Mouse (Mus musculus): ENCODE data around the gene Tut4. TPM values are rescaled to one million over a fixed set of nuclear protein-coding genes. Genes with fewer than 3 reads are reported as not detected.

Tut4 gene
- polyA plus RNA-seq, 1 experiment from 2014 or later, result 33.8 TPM

DNA sequence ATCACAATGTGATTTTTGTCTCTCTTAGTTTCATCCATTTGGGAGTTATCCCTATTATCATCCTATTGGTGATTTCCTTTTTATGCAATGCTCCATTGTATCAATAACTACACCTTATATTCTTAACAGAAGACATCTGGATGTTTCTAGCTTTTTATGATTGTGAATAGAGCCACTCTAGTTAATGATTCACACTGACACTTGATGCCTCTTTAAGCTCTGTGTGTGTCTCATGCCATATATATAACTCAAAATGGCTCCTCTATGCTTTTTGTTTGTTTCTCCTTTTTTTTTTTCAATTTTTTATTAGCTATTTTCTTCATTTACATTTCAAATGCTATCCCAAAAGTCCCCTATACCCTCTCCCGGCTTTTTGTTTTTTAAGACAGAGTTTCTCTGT lies 136.6 kb downstream of the Tut4 start:
- TF ChIP-seq CTCF (IDR thresholded peaks at IDR 0.05; ENCODE audit: low read depth) (no peak), EP300 (optimal IDR thresholded peaks at IDR 0.05) (no peak)
- Histone ChIP-seq H3K36me3 (ENCODE audit: control insufficient read depth, insufficient read depth, low read length) (no peaks in the 10 kb centered on the region), H3K9me3 (ENCODE audit: control insufficient read depth, low read length) (no peaks in the 10 kb centered on the region), H3K27ac (replicated peaks) (no peak overlapping the region), H3K4me3 (ENCODE audit: low read depth, low read length) (no peak overlapping the region), H3K4me1 (replicated peaks; ENCODE audit: control insufficient read depth, insufficient read depth) (no peaks in the 10 kb centered on the region), H3K27me3 (ENCODE audit: control insufficient read depth, insufficient read depth, low read length) (no peaks in the 10 kb centered on the region), H3K4me2 (replicated peaks; ENCODE audit: low read depth) (no peak overlapping the region), H3K9ac (ENCODE audit: low read length) (no peak overlapping the region)
- WGBS, result 82% methylated on average over 1 of the region's 1 CpGs
- no peak for ATAC-seq (ENCODE audit: low FRiP score, low TSS enrichment)
- no peak for DNase-seq (ENCODE audit: low spot score)

DNA sequence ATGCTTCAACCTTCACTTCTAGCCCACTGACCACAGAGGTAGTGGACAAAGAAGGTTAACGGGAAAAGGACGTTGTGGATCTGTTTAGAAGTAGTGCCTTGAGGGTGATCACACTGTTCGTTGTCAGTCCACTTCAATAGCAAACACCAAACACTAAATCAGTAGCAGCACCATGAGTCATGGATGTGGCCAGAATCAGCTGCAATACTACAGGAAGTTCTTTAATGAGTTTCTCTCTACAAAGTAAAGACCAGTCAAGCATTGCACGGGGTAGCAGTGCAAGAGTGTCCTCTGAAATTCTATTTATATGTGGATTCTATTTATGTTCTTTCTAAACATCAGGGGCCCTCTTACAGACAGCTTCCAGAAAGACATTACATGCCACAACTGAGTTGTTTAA lies 139.1 kb downstream of the Tut4 start:
- no peak overlapping the region for H3K9ac ChIP-seq (ENCODE audit: low read length)
- TF ChIP-seq CTCF (IDR thresholded peaks at IDR 0.05; ENCODE audit: low read depth) (no peak), EP300 (optimal IDR thresholded peaks at IDR 0.05) (no peak)
- DNase-seq (ENCODE audit: low spot score) (no peak), ATAC-seq (ENCODE audit: low FRiP score, low TSS enrichment) (no peak; the same call in 1 of the 2 replicates)
- H3K4me3 ChIP-seq (ENCODE audit: low read depth, low read length), result no peak overlapping the region
- no peaks in the 10 kb centered on the region for H3K36me3 ChIP-seq (ENCODE audit: control insufficient read depth, insufficient read depth, low read length)
- H3K4me2 ChIP-seq (replicated peaks; ENCODE audit: low read depth), result no peak overlapping the region
- H3K27me3 ChIP-seq (ENCODE audit: control insufficient read depth, insufficient read depth, low read length), result no peaks in the 10 kb centered on the region
- no peaks in the 10 kb centered on the region for H3K9me3 ChIP-seq (ENCODE audit: control insufficient read depth, low read length)
- no peak overlapping the region for H3K27ac ChIP-seq (replicated peaks)
- no peaks in the 10 kb centered on the region for H3K4me1 ChIP-seq (replicated peaks; ENCODE audit: control insufficient read depth, insufficient read depth)
- WGBS, result 78% methylated on average over 4 of the region's 4 CpGs

DNA sequence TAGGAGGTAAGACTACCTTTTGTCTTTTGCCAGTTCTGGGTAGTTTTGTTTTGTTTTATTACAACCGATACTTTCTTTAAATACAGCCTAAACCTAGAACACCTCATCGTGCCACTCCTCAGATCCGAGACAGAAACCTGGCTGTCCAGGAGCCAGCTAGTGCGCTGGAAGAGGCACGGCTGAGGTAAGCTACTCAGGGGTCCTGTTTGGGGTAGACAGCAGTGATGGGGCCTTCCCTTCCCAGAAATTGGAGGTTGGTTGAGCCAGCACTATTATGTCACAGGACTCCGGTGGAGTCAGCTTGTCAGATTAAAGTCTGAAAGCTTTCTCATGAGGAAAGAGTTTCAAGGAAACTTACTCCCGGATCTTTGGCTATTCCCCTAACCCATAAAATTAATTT lies 142.6 kb downstream of the Tut4 start:
- Histone ChIP-seq H3K4me1 (replicated peaks; ENCODE audit: control insufficient read depth, insufficient read depth) (no peaks in the 10 kb centered on the region), H3K4me2 (replicated peaks; ENCODE audit: low read depth) (no peak overlapping the region), H3K27me3 (ENCODE audit: control insufficient read depth, insufficient read depth, low read length) (no peaks in the 10 kb centered on the region), H3K36me3 (ENCODE audit: control insufficient read depth, insufficient read depth, low read length) (no peaks in the 10 kb centered on the region), H3K9ac (ENCODE audit: low read length) (no peak overlapping the region), H3K4me3 (ENCODE audit: low read depth, low read length) (no peak overlapping the region), H3K27ac (replicated peaks) (no peak overlapping the region), H3K9me3 (ENCODE audit: control insufficient read depth, low read length) (no peaks in the 10 kb centered on the region)
- TF ChIP-seq CTCF (IDR thresholded peaks at IDR 0.05; ENCODE audit: low read depth), result no peak
- TF ChIP-seq EP300 (optimal IDR thresholded peaks at IDR 0.05), result no peak
- WGBS, result 92% methylated on average over 7 of the region's 7 CpGs
- ATAC-seq (ENCODE audit: low FRiP score, low TSS enrichment) (no peak), DNase-seq (ENCODE audit: low spot score) (no peak)

DNA sequence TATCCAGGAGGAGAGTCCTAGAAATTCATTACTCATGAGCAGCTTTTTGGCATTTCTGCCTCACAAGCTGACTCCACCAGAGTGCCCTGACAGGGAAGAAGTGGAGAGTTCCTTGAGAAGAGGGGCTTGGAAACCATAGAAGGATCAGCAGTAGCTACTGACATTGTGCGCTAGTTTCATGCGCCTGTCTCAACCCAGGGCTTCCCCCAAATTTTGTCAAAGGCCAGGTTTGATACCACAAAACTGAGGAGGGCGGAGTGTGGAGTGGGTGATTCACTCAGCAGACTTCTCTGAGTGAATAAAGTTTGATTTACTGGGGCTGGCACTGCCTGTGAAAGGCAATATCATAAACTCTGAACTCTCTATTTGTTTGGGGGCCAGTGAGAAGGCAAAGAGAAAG lies 149.4 kb downstream of the Tut4 start:
- WGBS, result 73% methylated on average over 3 of the region's 3 CpGs
- H3K36me3 ChIP-seq (ENCODE audit: control insufficient read depth, insufficient read depth, low read length), result no peaks in the 10 kb centered on the region
- H3K27me3 ChIP-seq (ENCODE audit: control insufficient read depth, insufficient read depth, low read length), result no peaks in the 10 kb centered on the region
- no peak overlapping the region for H3K4me2 ChIP-seq (replicated peaks; ENCODE audit: low read depth)
- ATAC-seq (ENCODE audit: low FRiP score, low TSS enrichment) (no peak), DNase-seq (ENCODE audit: low spot score) (no peak)
- no peaks in the 10 kb centered on the region for H3K9me3 ChIP-seq (ENCODE audit: control insufficient read depth, low read length)
- no peaks in the 10 kb centered on the region for H3K4me1 ChIP-seq (replicated peaks; ENCODE audit: control insufficient read depth, insufficient read depth)
- H3K27ac ChIP-seq (replicated peaks), result no peak overlapping the region
- TF ChIP-seq CTCF (IDR thresholded peaks at IDR 0.05; ENCODE audit: low read depth), result no peak
- TF ChIP-seq EP300 (optimal IDR thresholded peaks at IDR 0.05), result no peak
- no peak overlapping the region for H3K4me3 ChIP-seq (ENCODE audit: low read depth, low read length)
- no peak overlapping the region for H3K9ac ChIP-seq (ENCODE audit: low read length)

Other genes starting within 250 kb of the Tut4 start
- gene Zyg11a, start 241.4 kb upstream of the Tut4 start, polyA plus RNA-seq (2015; fragmentation: Nextera tagmentation; extraction: Ambion mirVana), result 0.04 and 0.11 TPM in 2 replicates
- gene Zyg11b, start 158.3 kb upstream of the Tut4 start, polyA plus RNA-seq (2015; fragmentation: Nextera tagmentation; extraction: Ambion mirVana), result 4.3 and 4.7 TPM in 2 replicates
- gene Coa7, start 131.3 kb upstream of the Tut4 start, polyA plus RNA-seq (2015; fragmentation: Nextera tagmentation; extraction: Ambion mirVana), result 59.3 and 62.3 TPM in 2 replicates
- 4.5 and 4.9 TPM in 2 replicates for gene Shisal2a, start 76.1 kb upstream of the Tut4 start, polyA plus RNA-seq (2015; fragmentation: Nextera tagmentation; extraction: Ambion mirVana)
- 34.5 and 35.5 TPM in 2 replicates for gene Gpx7, start 52.5 kb upstream of the Tut4 start, polyA plus RNA-seq (2015; fragmentation: Nextera tagmentation; extraction: Ambion mirVana)
- 44.4 and 45.5 TPM in 2 replicates for gene Prpf38a, start 119.9 kb downstream of the Tut4 start, polyA plus RNA-seq (2015; fragmentation: Nextera tagmentation; extraction: Ambion mirVana)
- gene Orc1, start 120.0 kb downstream of the Tut4 start, polyA plus RNA-seq (2015; fragmentation: Nextera tagmentation; extraction: Ambion mirVana), result 1.8 and 2.6 TPM in 2 replicates
- 20.9 and 23.1 TPM in 2 replicates for gene Cc2d1b, start 160.5 kb downstream of the Tut4 start, polyA plus RNA-seq (2015; fragmentation: Nextera tagmentation; extraction: Ambion mirVana)

Measured in stomach, postnatal 0 days (tissue).